Mouse (Mus musculus) cerebellum, adult 18-20 months (tissue): Measurements from ENCODE around the gene Pdk1.
A peak's percentile ranks its signal among the peaks of the same experiment; 100 is the strongest.
"Not testable (repeated sequence)": the region's sequence is repeated elsewhere in the genome, so short reads cannot be mapped to it uniquely, and the experiment has no call there.

Experiments used
- DNase-seq, 2 experiments: peaks; one replicate each; pipeline ENCODE4 v3.0.0; 2021

Pdk1 gene

DNA sequence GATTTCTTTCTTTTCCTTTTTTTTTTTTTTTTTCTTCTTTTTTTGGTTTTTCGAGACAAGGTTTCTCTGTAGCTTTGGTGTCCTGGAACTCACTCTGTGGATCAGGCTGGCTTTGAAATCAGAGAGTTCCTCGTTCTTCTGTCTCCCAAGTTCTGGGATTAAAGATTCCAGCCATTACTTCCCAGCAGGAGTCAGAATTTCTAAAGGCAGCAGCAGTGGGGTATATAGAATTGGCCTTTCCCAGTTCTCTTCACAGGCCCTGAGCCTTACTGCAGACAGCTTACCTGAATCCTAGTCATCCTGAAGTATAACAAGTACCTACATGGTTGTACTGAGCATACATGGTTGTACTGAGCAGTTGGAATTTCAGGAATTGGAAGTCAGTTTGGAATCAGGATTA, 1.8 kb downstream of the Pdk1 start:
- DNase-seq, result no peak

DNA sequence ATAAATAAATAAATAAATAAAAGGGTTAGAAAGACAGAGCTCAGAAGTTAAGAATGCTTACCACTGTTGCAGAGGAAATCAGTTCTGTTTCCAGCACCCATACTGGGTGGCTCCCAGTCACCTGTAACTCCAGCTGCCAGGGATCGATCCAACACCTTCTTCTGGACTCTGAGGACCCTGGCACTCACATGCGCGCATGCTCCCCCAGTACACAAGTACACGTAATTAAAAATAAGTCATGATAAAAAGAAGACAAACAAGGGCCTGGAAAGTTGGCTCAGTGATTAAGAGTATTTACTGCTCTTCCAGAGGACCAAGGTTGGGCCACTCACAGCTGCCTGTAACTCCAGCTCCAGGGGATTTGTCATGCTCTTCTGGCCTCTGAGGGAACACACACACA, 4.8 kb downstream of the Pdk1 start:
- no peak for DNase-seq

DNA sequence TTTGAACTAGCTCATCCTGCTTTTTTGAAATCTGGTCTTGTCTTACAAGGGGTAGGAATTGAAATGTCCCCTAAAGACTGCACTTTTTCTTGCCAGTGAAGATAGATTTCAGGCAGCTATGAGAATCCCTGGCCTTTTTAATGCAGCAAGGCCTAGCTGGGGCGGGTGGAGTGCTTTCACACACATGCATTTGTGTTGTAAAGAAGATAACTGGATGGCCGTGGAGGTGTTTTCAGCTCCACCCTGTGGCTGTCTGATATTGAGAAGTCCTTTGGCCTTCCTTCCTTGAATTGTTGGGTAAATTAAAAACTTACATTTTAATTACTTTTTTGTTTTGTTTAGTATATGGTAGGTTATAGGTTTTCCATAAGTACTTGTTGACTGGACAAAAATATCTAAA, 5.4 kb downstream of the Pdk1 start:
- no peak for DNase-seq

DNA sequence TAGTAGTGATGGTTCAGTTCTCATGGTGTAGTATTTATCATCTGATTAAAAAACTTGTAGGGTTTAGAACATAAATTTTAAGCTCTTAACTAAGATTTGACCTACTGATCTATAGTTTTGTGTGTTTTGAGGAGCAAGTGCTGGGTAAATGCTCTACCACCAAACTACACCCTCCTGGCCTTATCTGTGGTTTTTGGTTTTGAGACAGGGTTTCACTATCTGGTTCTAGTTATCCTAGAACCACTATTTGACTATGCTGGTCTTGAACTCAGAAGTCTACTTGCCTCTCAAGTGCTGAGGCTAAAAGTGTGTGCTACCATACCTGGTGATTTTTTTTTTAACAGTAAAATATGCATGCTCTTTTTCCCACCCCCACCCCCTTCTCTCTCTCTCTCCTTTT, 5.9 kb downstream of the Pdk1 start:
- no peak for DNase-seq

DNA sequence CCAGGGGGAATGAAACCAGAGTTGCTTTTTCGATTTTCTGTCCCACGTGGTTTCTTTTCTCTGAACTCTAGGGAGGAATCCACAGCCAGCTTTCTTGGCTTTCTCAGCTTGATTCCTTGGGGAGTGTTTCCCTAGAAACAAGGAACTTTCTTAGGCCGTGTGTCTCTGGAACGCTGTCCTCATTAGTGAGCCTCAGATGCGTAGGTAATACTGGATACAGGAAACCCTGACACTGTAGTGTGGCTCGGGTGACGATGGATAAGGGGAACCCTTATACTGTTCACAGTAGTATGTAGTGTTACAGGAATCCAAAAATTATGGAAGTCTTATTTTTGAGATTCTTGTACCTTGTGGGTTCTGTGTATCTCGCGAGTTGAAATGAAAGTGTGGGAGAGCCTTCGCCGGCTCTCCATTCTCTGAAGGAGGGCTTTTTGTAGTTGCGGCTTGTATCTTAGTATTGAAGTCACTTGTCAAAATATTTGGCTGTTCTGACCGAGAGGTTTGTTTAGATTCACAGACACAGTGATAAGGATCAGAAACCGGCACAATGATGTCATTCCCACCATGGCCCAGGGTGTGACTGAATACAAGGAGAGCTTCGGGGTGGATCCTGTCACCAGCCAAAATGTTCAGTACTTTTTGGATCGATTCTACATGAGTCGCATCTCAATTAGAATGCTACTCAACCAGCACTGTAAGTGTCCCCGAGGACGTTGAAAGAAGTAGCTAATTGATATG, 10.1 kb downstream of the Pdk1 start:
- DNase-seq, result no peak

DNA sequence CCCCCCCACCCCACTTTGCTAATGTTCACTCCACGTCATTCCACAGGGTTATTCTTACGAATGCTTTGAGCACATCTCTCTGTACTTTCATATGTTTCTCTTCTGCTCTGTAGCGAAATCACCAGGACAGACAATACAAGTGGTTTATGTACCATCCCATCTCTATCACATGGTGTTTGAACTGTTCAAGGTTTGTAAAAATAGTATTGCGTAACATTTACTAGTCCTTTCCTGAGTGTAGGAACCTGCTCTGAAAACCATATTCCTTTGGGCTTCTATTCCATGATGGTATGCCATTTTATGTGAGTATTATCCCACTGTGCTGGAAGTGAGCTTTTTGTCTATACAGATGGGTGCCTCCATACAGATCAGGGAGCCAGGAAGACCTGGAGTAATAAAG, 14.2 kb downstream of the Pdk1 start:
- no peak for DNase-seq

DNA sequence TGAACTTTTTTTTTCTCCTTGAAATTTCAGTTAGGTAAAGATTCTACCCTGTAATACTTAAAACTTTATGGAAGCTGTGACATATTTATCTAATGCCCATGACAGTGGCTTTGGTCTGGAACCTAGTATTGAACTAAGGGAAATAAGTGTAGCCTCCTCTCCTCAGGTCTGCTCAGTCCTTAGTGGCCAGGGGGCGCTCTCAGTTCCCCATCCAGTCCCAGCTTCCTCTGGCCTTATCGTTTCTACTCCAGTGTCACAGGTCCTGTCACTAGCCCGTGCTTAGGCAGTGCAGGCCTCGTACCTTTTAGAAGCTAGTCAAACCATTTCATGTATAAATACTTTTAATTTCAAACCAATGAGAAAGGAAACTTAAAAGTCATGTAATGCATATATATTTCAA, 15.4 kb downstream of the Pdk1 start:
- no peak for DNase-seq

DNA sequence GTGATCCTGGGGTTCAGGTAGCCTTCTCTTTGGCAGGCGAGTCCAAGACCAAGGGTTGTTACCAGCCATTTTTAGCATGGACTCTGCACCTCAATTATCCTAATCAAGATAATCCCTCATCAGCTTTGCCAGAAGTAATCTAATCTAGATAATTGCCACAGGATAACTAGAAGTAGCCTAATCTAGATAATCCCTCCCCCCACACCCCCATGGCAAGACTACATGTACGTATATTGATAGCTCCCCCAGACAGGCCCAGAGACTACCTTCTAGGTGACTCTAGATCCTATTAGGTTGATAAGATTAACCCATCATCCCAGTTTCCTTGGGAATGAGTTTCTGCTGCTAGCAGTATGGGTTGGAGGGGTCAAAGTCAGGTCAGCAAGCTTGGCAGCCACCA, 18.5 kb downstream of the Pdk1 start:
- no peak for DNase-seq

DNA sequence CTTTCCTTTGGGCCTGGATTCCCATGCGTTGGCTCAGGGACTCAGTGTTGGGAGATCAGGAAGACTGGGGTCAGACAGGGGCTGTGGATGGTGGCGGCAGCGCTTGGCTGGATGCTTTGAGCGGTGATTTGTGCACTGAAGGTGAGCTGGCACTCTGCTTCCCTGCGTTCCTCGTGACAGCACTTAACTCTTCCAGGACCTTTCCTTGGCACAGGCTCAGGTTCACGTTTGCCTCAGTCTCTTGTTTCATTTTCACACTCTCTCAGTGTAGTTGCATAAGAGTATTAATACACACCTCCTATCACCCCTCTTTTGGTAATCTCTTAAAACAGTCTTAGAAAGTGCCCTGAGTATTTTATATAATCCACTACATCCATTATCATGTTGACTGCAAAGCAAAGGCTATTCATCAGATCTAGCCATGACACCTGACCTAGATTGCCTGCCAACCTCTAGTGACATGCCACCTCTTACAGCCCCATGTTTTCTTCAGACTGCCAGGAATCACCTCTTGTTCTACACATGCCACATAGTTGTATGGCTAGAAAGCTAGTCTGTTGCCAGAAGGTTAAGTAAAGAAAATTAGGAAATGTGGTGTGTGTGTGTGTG, 19.8 kb downstream of the Pdk1 start:
- no peak for DNase-seq

DNA sequence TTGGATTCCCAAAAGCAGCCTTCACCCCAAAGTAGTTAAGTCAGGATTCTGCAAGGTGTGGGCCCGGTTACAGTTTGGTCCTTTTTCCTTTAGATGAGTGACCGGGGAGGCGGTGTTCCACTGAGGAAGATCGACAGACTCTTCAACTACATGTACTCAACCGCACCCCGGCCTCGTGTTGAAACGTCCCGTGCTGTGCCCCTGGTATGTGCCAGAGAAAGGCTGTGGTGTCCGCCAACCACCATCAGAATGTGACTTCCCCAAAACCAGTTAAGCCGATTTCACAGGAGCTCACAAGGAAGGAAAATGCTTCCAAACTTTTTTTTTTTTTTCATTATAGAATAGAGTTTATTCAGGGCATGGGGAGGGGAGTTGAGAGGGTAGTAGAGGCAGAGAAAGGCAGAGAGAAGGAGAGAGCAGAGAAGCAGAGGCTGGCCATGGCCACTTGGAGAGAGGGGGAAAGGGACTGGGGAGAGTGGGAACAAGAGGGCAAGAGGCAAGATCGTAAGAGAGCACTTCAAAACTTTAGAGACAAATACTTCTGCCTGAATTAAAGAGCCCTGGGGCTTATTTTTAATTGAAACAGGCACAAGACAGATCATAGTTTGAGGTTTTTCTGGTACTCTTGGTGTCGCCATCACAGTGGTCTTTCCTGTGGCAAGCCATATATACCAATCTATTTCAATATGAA, 22.7 kb downstream of the Pdk1 start:
- no peak for DNase-seq

DNA sequence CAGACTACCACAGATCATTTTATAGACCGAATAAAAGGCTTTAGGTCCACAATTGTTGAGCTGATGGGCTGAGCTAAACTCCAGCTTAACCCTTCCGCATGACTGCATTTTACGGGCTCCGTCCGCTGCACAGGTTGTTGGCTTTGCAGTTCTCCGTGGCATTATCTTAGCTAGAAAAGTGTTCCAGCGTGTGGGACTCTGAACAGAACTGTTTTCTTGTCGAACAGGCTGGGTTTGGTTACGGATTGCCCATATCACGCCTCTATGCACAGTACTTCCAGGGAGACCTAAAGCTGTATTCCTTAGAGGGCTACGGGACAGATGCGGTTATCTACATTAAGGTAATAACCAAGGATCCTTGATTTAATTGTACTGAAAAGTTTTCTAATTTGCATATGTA, 24.4 kb downstream of the Pdk1 start:
- no peak for DNase-seq

DNA sequence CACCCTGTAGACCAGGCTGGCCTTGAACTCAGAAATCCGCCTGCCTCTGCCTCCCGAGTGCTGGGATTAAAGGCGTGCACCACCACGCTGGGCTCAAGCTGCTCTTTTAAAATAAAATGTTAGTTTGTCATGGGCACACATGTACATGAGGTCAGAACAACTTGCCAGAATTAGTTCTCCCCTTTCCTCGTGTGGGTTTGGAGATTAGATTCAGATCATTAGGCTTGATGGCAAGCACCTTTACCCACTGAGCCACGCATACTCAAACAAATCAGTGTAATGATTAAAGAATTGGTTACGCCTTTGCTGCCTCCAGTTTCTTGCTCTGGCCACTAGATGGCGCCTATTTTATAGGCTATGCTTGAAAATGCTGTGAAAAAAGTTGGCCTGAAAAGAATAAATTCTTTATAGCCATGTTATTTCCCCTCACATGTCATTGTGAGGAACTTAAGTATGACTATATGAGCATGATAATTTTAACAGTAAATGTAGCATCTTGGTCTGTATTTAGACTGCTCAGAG, 25.4 kb downstream of the Pdk1 start:
- DNase-seq, result peak; percentile 42 to 56

DNA sequence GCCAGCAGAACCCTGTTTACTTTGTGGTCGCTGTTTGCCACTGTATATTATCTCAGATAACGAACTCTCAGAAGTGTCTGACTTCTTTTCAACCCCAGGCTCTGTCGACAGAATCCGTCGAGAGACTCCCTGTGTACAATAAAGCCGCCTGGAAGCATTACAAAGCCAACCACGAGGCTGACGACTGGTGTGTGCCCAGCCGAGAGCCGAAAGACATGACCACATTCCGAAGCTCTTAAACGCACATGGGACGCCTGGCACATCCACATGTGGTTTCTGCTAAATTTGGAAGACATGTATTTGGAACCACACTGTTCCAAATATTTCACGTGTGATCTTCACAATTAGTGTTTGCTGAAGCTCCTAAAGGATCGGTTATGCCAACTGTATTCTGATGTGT, 26.9 kb downstream of the Pdk1 start:
- no peak for DNase-seq

DNA sequence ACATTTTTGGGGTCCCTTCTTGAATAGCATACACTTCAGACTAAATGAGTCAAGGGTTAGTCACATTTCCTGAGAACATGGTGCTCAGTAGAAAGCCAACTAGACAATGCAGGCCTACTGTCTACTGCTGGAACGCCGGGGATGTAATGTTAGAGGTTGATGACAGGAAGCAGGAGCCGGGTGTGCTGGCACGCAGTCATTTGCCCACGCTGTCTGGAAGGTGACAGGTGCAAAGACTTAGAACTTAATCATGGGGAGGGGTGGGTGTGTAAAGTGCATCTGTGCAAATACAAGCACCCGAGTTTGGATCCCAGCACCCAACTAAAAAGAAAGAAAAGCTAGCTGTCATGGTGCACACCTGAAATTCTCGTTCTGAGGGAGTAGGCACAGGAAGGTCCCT, 32.1 kb downstream of the Pdk1 start:
- no peak for DNase-seq

DNA sequence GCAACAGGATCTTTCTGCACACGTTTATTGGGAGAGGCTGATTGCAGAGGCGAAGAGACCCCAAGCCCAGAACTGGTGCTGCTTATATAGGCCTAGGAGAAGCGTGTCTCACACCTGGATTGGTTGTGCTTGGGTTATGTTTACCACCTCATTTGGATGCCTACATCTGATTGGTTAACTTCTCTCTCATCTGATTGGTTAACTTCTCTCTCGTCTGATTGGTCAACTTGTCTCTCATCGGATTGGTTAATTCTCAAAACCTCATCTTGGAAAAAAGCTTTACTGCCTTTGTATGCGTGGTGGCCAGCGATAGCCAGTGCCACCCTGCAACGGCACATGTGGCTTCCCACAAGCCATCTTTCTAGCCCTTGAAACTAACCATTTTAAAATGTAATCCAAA, 33.3 kb downstream of the Pdk1 start:
- DNase-seq, result not testable (repeated sequence)

DNA sequence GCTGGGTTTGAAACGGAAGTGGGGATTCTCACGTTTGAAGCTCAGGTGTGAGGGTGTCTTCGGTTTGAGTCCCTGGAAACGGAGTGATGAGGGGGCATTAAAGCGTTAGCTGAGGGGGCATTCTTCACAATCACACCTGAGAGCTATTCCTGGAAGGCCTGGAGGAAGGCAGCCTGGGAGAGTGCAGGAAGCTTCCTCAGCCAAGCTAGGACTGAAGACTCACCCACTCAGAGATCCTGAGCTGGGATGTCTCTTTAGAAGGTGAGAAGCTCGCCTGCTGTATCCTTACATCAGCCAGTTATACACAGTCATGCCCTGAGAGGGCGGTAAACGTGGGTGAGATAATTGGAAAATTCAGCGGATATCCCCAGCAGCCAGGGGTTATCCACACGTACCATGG, 40.9 kb downstream of the Pdk1 start:
- DNase-seq, result no peak

DNA sequence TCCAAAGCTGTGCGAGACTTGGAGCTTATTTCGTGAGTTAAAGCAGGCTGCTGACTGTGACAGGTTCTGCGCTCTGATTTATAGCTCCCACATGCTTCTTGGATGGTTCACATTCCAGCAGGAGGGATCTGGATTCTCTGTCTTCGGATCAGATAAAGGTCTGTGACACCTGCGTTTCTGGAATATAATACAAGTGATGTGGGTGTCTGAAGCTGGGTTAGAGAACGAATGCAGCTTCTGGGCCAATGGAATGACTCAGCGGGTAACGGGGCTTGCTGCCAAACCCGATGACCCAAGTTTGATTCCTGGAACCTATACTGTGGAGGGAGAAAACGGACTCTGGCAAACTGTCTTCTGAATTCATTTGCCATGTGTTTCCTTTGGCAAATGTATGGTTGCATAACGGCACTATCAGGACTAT, 46.2 kb downstream of the Pdk1 start:
- peak; percentile 68 to 69 for DNase-seq

DNA sequence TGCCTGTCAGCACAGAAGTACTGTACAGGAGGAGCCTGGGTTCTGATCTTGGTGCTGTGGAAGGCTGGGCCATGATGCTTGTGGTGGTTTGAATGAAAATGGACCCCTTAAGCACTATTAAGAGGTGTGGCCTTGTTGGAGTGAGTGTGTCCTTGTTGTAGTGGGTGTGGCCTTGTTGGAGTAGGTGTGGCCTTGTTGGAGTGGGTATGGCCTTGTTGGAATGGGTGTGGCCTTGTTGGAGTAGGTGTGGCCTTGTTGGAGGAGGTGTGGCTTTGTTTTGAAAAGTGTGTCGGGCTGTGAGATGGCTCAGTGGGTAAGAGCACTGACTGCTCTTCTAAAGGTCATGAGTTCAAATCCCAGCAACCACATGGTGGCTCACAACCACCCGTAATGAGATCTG, 51.9 kb downstream of the Pdk1 start:
- DNase-seq, result not testable (repeated sequence)

DNA sequence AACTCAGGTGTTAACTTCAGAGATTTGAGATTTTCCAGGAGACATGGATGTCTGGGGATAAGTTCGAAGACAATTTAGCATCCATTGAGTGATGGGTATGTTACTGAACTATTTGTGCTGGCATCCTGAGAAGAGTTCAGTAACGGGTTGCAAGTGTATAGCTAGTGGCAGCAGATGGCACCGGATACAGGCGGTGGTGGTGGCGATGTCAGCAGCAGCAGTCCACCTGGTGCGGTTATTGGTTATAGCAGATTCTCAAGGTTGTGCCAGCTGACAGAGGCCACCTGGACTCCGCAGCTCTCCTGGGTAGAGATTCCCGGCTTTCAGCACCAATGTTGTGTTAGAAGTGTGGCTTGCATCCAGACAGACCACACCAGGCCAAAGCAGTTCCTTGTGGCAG, 61.0 kb downstream of the Pdk1 start:
- DNase-seq, result peak in 1 of 2 experiments; percentile 19

DNA sequence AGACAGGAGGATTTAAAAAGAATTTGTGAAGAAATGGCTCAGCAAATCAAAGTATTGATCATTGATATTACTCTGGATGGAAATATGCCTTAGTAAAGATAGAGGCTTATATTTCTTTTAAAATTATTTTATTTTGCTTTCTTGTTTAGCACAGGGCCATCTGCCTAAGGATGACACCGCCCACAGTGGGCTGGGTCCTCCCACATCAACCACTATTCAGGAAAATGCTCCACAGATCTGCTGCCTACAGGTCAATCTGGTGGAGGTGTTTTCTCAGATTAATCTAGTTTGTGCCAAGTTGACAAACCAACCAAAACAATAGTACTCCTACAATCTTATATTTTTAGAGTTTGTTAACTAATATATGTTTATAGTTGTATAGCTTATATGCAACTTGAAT, 63.7 kb downstream of the Pdk1 start:
- DNase-seq, result no peak

DNA sequence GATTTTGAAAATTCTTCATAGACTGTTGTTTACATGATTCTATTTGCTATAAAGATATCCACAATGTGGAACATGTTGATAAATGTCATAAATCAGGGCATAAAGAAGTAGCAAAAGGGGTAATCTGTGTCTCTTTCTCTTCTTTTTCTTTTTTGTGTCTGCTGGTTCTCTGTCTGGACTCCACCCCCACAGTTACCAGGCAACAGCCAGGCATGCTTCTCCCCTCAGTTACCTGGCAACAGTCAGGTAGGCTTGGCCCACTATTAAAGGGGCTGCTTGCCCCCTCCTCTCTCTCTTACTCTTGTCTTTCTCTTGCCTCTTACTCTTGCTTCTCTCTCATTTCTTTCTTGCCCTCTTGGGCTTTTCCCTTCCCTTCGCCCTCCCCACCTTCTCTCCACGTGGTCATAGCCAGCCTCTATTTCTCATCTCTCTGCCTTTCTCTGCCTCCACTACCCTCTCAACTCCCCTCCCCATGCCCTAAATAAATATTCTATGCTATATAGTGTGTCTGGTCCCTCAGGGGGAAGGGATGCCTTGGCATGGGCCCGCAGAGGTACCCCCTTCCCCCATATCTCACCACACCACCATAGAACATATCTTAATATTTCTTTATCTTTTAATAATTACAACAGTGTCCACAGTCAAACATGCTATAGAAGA, 64.8 kb downstream of the Pdk1 start:
- no peak for DNase-seq

DNA sequence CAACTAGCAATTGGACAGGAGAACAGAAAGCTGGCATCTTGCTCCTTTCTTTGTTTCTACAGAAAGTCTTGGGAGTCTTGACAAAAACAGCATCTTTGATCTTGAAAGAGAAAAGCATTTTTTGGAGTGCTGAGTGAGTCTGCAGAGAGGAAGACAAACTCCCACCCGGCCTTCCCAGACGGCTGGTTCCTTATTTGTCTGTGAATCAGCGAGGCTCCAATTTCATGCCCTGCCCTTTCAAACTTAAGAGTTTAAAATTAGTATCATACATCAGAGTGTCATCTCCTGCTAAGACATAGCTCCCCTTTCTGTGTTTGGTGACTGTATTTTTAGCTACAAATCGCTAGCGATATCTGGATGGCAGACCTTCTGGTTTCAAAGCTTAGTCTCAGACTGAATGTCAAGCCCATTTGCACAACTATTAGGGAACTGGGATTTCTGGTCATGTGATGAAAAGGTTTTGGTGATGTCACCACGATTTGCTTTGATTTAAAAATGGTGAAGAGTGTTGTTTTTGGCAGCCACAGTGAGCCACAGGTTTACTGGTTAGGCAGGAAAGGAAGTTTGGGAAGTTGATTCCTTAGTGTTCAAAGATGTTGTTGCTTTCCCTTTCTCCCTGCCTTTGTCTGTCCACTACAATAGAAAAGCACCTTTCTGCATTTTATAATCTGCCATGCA, 65.8 kb downstream of the Pdk1 start:
- DNase-seq, result no peak
